Mouse (Mus musculus): ENCODE results near the gene Zfp644.

DNA sequence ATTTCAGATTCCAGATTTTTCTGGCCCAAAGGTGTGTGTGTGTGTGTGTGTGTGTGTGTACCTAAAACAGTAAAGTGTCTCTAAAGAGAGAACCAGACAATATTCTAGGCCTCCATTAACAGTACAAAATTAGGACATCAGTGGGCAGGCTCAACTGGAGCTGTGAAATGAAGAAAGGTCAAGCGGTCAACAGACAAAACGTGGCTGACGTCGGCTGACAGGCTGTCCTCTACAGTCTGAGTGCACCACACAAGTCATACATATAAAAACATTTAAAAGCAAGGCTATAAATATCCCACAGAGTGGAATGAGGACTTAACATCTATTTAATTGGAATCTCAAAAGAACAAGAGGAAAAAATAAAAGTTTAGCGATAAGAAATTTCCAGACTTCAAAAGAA lies 90.0 kb downstream of the Zfp644 start:
- TF ChIP-seq CTCF (conservative IDR thresholded peaks at IDR 0.05 in 1 of 2, IDR thresholded peaks at IDR 0.05 in 1 of 2; ENCODE audit: low read depth in 2 of 2, low read length in 2 of 2) (no peak), TCF12 (IDR thresholded peaks at IDR 0.05; ENCODE audit: low read depth, low read length) (no peak), RAD21 (IDR thresholded peaks at IDR 0.05; ENCODE audit: low read depth, low read length) (no peak), HCFC1 (IDR thresholded peaks at IDR 0.05; ENCODE audit: low read depth, low read length) (no peak), ZMIZ1 (IDR thresholded peaks at IDR 0.05; ENCODE audit: low read depth, low read length) (no peak), EP300 (IDR thresholded peaks at IDR 0.05; ENCODE audit: low read length) (no peak), BHLHE40 (IDR thresholded peaks at IDR 0.05; ENCODE audit: low read depth, low read length) (no peak), MAX (IDR thresholded peaks at IDR 0.05; ENCODE audit: low read length) (no peak), MYC (IDR thresholded peaks at IDR 0.05; ENCODE audit: low read depth, low read length) (no peak), GABPA (IDR thresholded peaks at IDR 0.05; ENCODE audit: insufficient replicate concordance, low read depth, low read length) (no peak)
